Mouse (Mus musculus) myocyte (in vitro differentiated cells): ENCODE data around the gene Adig. TPM values are rescaled to one million over a fixed set of nuclear protein-coding genes. Genes with fewer than 3 reads are reported as not detected.

ENCODE experiments used
- H3K27me3 ChIP-seq: one replicate; pipeline ENCODE4 v1.6.1; 2011; ENCODE audit not compliant: control insufficient read depth, insufficient read depth, insufficient read length
- H3K36me3 ChIP-seq: one replicate; pipeline ENCODE4 v1.6.1; 2011; ENCODE audit not compliant: control insufficient read depth, insufficient read depth
- H3K4me2 ChIP-seq: one replicate; pipeline ENCODE4 v1.6.1; 2011; ENCODE audit warnings: low read depth, control low read depth
- H3K4me3 ChIP-seq: one replicate; pipeline ENCODE4 v1.5.1; 2011; ENCODE audit warnings: mild to moderate bottlenecking, control low read depth, moderate library complexity
- H3K79me2 ChIP-seq: one replicate; pipeline ENCODE4 v1.6.1; 2011; ENCODE audit not compliant: control insufficient read depth, insufficient read depth
- H3ac ChIP-seq: one replicate; pipeline ENCODE4 v1.6.1; 2011; ENCODE audit not compliant: control insufficient read depth, insufficient read length
- CEBPB ChIP-seq: IDR thresholded peaks from 2 replicates; pipeline ENCODE4 v1.6.1; 2011; ENCODE audit warnings: mild to moderate bottlenecking, moderate library complexity; ENCODE audit not compliant: poor library complexity, insufficient read depth, severe bottlenecking
- E2F4 ChIP-seq: IDR thresholded peaks from one replicate; pipeline ENCODE4 v1.6.1; 2011; ENCODE audit warnings: mild to moderate bottlenecking, control low read depth, moderate library complexity; ENCODE audit not compliant: insufficient read depth
- MAX ChIP-seq: IDR thresholded peaks from one replicate; pipeline ENCODE4 v1.6.1; 2011; ENCODE audit warnings: low read depth, mild to moderate bottlenecking, control low read depth
- MYOG ChIP-seq, 3 experiments: IDR thresholded peaks; one replicate each; pipeline ENCODE4 v1.6.1; 2011; ENCODE audit warnings: control low read depth in 2 of 3, low read depth in 2 of 3, mild to moderate bottlenecking in 2 of 3; ENCODE audit not compliant: insufficient read length in 2 of 3, control insufficient read depth in 1 of 3, insufficient read depth in 1 of 3
- POLR2A ChIP-seq: IDR thresholded peaks from one replicate; pipeline ENCODE4 v1.6.1; 2011; ENCODE audit warnings: low read depth, mild to moderate bottlenecking, control low read depth, moderate library complexity; ENCODE audit not compliant: insufficient read length
- POLR2AphosphoS2 ChIP-seq: IDR thresholded peaks from one replicate; pipeline ENCODE4 v1.6.1; 2011; ENCODE audit warnings: low read depth, control low read depth; ENCODE audit not compliant: insufficient read length
- REST ChIP-seq: IDR thresholded peaks from one replicate; pipeline ENCODE4 v1.6.1; 2011; ENCODE audit warnings: mild to moderate bottlenecking, control low read depth, moderate library complexity; ENCODE audit not compliant: insufficient read depth, insufficient read length
- SRF ChIP-seq: IDR thresholded peaks from one replicate; pipeline ENCODE4 v1.6.1; 2011; ENCODE audit warnings: low read depth; ENCODE audit not compliant: control insufficient read depth, insufficient read length
- TCF12 ChIP-seq: IDR thresholded peaks from one replicate; pipeline ENCODE4 v1.6.1; 2011; ENCODE audit warnings: mild to moderate bottlenecking, control low read depth; ENCODE audit not compliant: poor library complexity, insufficient read depth, severe bottlenecking
- TCF3 ChIP-seq: IDR thresholded peaks from one replicate; pipeline ENCODE4 v1.6.1; 2011; ENCODE audit warnings: low read depth, control low read depth; ENCODE audit not compliant: insufficient read length
- USF1 ChIP-seq: IDR thresholded peaks from one replicate; pipeline ENCODE4 v1.6.1; 2011; ENCODE audit warnings: low read depth, mild to moderate bottlenecking, control low read depth, moderate library complexity
- polyA plus RNA-seq: library from polyadenylated mRNA; unstranded; fragments of >200 nt; fragmentation: generic; extraction: Trizol; gene quantifications from one replicate; pipeline ENCODE4 v1.2.1, GENCODE M21; 2012; ENCODE audit warnings: missing spikeins

Gene Adig
- polyA plus RNA-seq, 1 experiment: not detected

GRCm38 (mm10) chr2:158556225-158556624, 53.8 kb downstream of the Adig start:
- Histone ChIP-seq H3K4me2 (peak overlapping the region; percentile 34), H3K36me3 (no peaks in the 10 kb centered on the region), H3K27me3 (peaks cover 27% of the 10 kb centered on the region), H3K79me2 (no peaks in the 10 kb centered on the region), H3ac (no peak overlapping the region), H3K4me3 (no peak overlapping the region)
- TF ChIP-seq USF1: no peak
- TF ChIP-seq CEBPB: no peak
- no peak for TF ChIP-seq TCF3
- TF ChIP-seq POLR2AphosphoS2: no peak
- TF ChIP-seq E2F4: no peak
- TF ChIP-seq POLR2A: no peak
- no peak for TF ChIP-seq REST
- TF ChIP-seq TCF12: no peak
- TF ChIP-seq MAX: no peak

GRCm38 (mm10) chr2:158556750-158557149, 54.3 kb downstream of the Adig start:
- no peak for TF ChIP-seq REST
- no peak for TF ChIP-seq MYOG (IDR thresholded peaks at IDR 0.05; ENCODE audit: control insufficient read depth in 1 of 3, insufficient read depth in 1 of 3, insufficient read length in 2 of 3, low read depth in 2 of 3)
- TF ChIP-seq USF1: no peak
- TF ChIP-seq POLR2AphosphoS2: no peak
- no peak for TF ChIP-seq SRF
- TF ChIP-seq POLR2A: no peak
- no peak for TF ChIP-seq MAX
- H3ac ChIP-seq: no peak overlapping the region
- peaks cover 29% of the 10 kb centered on the region for H3K27me3 ChIP-seq
- no peaks in the 10 kb centered on the region for H3K79me2 ChIP-seq
- H3K4me3 ChIP-seq: no peak overlapping the region
- no peak overlapping the region for H3K4me2 ChIP-seq
- H3K36me3 ChIP-seq: no peaks in the 10 kb centered on the region

Other genes starting within 250 kb of the Adig start
- not detected for gene Bpi, start 244.5 kb upstream of the Adig start, polyA plus RNA-seq
- 0.11 TPM for gene Lbp, start 196.1 kb upstream of the Adig start, polyA plus RNA-seq
- gene Snhg11, start 127.0 kb upstream of the Adig start, polyA plus RNA-seq: not detected
- 10.8 TPM for gene Ralgapb, start 92.8 kb upstream of the Adig start, polyA plus RNA-seq
- not detected for gene Arhgap40, start 10.2 kb downstream of the Adig start, polyA plus RNA-seq
- not detected for gene Slc32a1, start 108.2 kb downstream of the Adig start, polyA plus RNA-seq
- gene Actr5, start 122.3 kb downstream of the Adig start, polyA plus RNA-seq: 6.5 TPM
- 0.05 TPM for gene Ppp1r16b, start 162.8 kb downstream of the Adig start, polyA plus RNA-seq